Mouse (Mus musculus) intestine, embryonic 14.5 days (tissue): ENCODE results near the gene Ccdc138. TPM values are rescaled to one million over a fixed set of nuclear protein-coding genes. Genes with fewer than 3 reads are reported as not detected.

ENCODE experiments used
- ATAC-seq: fragments of 200-750 bp; cut with Nextera tagmentation; replicated peaks from 2 replicates; pipeline ENCODE4 v1.8.0; 2017; ENCODE audit warnings: low read depth, moderate number of reproducible peaks, moderate TSS enrichment, moderate library complexity; ENCODE audit not compliant: low FRiP score, low TSS enrichment
- DNase-seq: peaks from one replicate; pipeline ENCODE4 v3.0.0-alpha.2; 2018; ENCODE audit warnings: low spot score
- H3K27ac ChIP-seq: fragments of 300-500 bp; sonication (generic); 2 replicates; pipeline ENCODE4 v1.5.1; 2014; ENCODE audit warnings: low read depth, mild to moderate bottlenecking, control low read depth
- H3K27me3 ChIP-seq: fragments of 300-500 bp; sonication (generic); replicated peaks from 2 replicates; pipeline ENCODE4 v1.6.1; 2014; ENCODE audit warnings: low read length, control low read depth; ENCODE audit not compliant: control insufficient read depth, insufficient read depth
- H3K36me3 ChIP-seq: fragments of 300-500 bp; sonication (generic); 2 replicates; pipeline ENCODE4 v1.6.1; 2014; ENCODE audit warnings: low read length, control low read depth; ENCODE audit not compliant: control insufficient read depth, insufficient read depth
- H3K4me1 ChIP-seq: fragments of 300-500 bp; sonication (generic); replicated peaks from 2 replicates; pipeline ENCODE4 v1.6.1; 2014; ENCODE audit warnings: low read length, control low read depth, mixed read lengths; ENCODE audit not compliant: control insufficient read depth, insufficient read depth
- H3K4me2 ChIP-seq: fragments of 300-500 bp; sonication (generic); 2 replicates; pipeline ENCODE4 v1.6.1; 2014; ENCODE audit warnings: low read length
- H3K4me3 ChIP-seq: fragments of 300-500 bp; sonication (generic); 2 replicates; pipeline ENCODE4 v1.5.1; 2014; ENCODE audit warnings: low read depth, low read length, control low read depth, mixed read lengths
- H3K9ac ChIP-seq: fragments of 300-500 bp; sonication (generic); 2 replicates; pipeline ENCODE4 v1.6.1; 2014; ENCODE audit warnings: mild to moderate bottlenecking, low read length
- H3K9me3 ChIP-seq: fragments of 300-500 bp; sonication (generic); 2 replicates; pipeline ENCODE4 v1.6.1; 2016; ENCODE audit warnings: low read length, control low read depth; ENCODE audit not compliant: control insufficient read depth
- WGBS: fragments of 180-500 bp; shearing (Covaris S2); extraction: QIAGEN DNeasy Blood & Tissue Kit; methylation state at CpG from one replicate; pipeline ENCODE4 v1.1.7; 2014; 5-methylcytosine and 5-hydroxymethylcytosine counted together
- polyA plus RNA-seq: library from polyadenylated mRNA; unstranded; fragments of >200 nt; fragmentation: Nextera tagmentation; extraction: Ambion mirVana; gene quantifications from 2 replicates; pipeline ENCODE4 v1.2.1, GENCODE M21; 2014

The Ccdc138 gene
- 7.9 and 9.1 TPM in 2 replicates for polyA plus RNA-seq

DNA sequence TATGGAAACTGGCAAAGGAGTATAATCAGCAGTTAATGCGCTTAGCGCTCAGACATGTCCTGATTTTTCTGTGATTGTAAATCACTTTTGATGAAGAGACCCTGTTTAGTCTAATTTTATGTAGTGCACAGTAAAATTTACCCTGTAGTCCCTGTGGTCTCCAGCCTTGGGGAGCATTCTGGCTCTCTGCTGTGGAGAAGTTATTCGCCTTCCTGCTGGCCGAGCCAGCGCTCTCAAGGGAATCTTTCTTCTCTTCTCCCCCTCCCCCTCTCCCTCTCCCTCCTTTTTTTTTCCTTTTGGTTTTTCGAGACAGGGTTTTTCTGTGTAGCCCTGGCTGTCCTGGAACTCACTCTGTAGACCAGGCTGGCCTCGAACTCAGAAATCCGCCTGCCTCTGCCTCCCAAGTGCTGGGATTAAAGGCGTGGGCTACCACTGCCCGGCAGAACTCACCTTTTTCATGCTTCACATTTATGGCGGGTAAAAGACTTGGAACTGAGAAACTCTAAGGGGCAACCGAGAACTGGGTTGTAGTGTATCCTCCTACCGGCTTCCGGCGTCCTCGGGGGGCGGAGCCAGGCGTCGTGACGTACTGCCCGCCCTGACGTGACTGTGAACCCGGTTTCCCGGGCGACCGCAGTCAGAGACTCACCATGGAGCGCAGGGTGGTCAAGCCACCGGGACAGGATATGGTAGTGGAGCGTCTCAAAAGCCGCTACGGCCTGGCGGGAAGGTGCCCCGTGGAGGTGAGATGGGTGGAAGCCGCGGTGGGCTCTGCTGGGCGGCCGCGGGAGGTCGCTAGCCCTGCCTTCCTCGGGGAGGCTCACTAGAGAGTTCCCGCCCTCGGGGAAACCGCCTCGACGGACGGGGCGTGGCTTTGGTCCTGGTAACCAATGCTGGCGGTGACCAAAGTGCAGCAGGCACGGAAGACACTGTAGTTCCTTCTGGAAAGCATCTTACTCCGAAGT is at the start of gene Ccdc138:
Ccdc138 (plus strand) TSS at position 629 of the 965 bp plus-strand sequence.
- Histone ChIP-seq H3K9ac (peak within 1 kb of the TSS; percentile 58), H3K9me3 (no peaks in the 10 kb centered on the region), H3K27me3 (no peaks in the 10 kb centered on the region), H3K4me3 (peak within 1 kb of the TSS; percentile 73), H3K27ac (peak within 1 kb of the TSS; percentile 86), H3K4me2 (peak within 1 kb of the TSS; percentile 65), H3K36me3 (peaks cover 25% of the 10 kb centered on the region), H3K4me1 (peaks cover 6% of the 10 kb centered on the region; the same call in 1 of the 2 replicates)
- 1% methylated on average over 49 of the region's 50 CpGs for WGBS
- DNase-seq: peak; percentile 97
- peak; percentile 99 for ATAC-seq

DNA sequence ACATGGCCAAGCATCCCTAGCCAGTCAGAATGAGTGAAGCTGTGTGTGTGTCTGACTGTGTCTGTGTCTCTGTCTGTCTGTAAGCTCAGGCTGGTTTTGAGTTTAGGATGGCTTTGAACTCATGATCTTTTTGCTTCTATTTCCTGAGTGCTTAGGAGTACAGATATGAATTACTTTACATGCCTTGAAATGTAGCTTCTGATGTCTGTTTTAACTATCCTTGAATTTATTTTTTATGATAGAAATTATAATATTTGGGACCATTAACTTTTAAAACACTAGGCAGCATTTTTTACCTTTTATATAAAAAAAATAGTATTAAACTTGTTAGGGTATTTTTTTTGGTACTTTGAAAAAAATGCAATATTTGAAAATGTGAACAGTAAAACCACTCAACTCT is 46.2 kb upstream of the Ccdc138 start:
- no peak overlapping the region for H3K9ac ChIP-seq
- no peak overlapping the region for H3K4me2 ChIP-seq
- peaks cover 34% of the 10 kb centered on the region for H3K36me3 ChIP-seq
- no peaks in the 10 kb centered on the region for H3K27me3 ChIP-seq
- H3K27ac ChIP-seq: no peak overlapping the region
- H3K9me3 ChIP-seq: no peaks in the 10 kb centered on the region
- DNase-seq: no peak
- ATAC-seq: no peak
- no peak overlapping the region for H3K4me3 ChIP-seq
- H3K4me1 ChIP-seq: peaks cover 3% of the 10 kb centered on the region

DNA sequence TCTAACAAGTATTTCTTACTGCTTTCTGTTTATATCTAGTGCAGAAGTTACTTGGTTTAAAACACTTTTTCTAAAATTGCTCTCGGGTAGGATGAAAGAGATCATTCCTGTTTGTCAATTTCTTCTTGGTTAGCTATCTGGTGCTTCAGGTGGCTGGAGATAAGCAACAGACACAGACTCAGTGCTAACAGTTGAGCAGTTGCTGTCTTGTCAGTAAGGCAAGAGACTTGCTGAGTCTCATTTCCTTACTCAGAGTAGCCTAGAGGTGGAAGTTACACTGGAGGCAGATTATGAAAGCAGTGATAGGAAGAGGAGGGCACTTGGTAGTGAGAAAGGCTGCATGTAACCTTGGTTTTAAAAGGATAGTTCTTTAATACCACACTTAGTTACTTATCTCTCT is 45.6 kb upstream of the Ccdc138 start:
- no peaks in the 10 kb centered on the region for H3K9me3 ChIP-seq
- no peak overlapping the region for H3K27ac ChIP-seq
- no peak for DNase-seq
- H3K4me1 ChIP-seq: peaks cover 3% of the 10 kb centered on the region
- H3K4me2 ChIP-seq: no peak overlapping the region
- peaks cover 39% of the 10 kb centered on the region for H3K36me3 ChIP-seq
- no peak for ATAC-seq
- H3K27me3 ChIP-seq: no peaks in the 10 kb centered on the region
- H3K9ac ChIP-seq: no peak overlapping the region
- 91% methylated on average over 1 of the region's 1 CpGs for WGBS
- H3K4me3 ChIP-seq: no peak overlapping the region

DNA sequence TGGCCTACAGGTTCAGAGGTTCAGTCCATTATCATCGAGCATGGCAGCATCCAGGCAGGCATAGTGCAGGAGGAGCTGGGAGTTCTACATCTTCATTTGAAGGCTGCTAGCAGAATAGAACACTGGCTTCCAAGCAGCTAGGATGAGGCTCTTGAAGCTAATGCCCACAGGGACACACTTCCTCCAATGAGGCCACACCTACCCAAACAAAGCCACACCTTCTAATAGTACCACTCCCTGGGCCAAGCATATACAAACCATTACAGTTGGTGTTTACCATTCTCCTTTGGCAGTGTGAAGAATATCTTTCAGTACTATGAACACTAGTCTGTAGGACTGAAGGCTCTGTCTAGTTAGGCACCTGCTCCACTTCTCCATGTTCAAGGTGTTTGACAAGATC is 37.9 kb upstream of the Ccdc138 start:
- 100% methylated on average over 1 of the region's 1 CpGs for WGBS
- H3K27me3 ChIP-seq: no peaks in the 10 kb centered on the region
- peaks cover 93% of the 10 kb centered on the region for H3K36me3 ChIP-seq
- DNase-seq (no peak), ATAC-seq (no peak)
- H3K9me3 ChIP-seq: no peaks in the 10 kb centered on the region
- no peak overlapping the region for H3K27ac ChIP-seq
- H3K4me3 ChIP-seq: no peak overlapping the region
- H3K4me2 ChIP-seq: no peak overlapping the region
- H3K4me1 ChIP-seq: no peaks in the 10 kb centered on the region
- no peak overlapping the region for H3K9ac ChIP-seq

DNA sequence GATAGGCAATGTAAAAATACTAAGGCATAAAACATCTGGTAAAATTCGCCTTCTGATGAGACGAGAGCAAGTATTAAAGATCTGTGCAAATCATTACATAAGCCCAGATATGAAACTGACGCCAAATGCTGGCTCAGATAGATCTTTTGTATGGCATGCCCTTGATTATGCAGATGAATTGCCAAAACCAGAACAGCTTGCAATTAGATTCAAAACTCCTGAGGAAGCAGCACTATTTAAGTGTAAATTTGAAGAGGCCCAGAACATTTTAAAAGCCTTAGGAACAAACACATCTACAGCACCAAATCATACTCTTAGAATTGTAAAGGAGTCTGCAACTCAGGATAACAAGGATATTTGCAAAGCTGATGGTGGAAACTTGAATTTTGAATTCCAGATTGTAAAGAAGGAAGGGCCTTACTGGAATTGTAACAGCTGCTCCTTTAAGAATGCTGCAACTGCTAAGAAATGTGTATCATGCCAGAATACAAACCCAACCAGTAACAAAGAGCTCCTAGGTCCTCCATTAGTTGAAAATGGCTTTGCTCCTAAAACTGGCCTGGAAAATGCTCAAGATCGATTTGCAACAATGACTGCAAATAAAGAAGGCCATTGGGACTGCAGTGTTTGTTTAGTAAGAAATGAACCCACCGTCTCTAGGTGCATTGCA is 20.5 kb upstream of the Ccdc138 start:
- H3K4me2 ChIP-seq: no peak overlapping the region
- ATAC-seq (no peak), DNase-seq (no peak)
- no peak overlapping the region for H3K27ac ChIP-seq
- H3K4me3 ChIP-seq: no peak overlapping the region
- peaks cover 77% of the 10 kb centered on the region for H3K36me3 ChIP-seq
- no peaks in the 10 kb centered on the region for H3K4me1 ChIP-seq
- H3K27me3 ChIP-seq: no peaks in the 10 kb centered on the region
- no peak overlapping the region for H3K9ac ChIP-seq
- H3K9me3 ChIP-seq: no peaks in the 10 kb centered on the region
- 93% methylated on average over 5 of the region's 5 CpGs for WGBS

DNA sequence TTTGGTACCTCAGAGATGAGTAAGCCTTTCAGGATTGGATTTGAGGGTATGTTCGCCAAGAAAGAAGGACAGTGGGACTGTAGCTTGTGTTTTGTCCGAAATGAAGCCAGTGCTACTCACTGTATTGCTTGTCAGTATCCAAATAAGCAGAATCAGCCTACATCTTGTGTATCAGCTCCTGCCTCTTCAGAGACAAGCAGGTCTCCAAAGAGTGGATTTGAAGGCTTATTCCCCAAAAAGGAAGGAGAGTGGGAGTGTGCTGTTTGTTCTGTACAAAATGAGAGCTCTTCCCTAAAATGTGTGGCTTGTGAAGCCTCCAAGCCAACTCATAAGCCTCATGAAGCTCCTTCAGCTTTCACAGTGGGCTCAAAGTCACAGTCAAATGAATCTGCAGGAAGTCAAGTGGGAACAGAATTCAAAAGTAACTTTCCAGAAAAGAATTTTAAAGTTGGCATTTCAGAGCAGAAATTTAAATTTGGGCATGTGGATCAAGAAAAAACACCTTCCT is 19.6 kb upstream of the Ccdc138 start:
- Histone ChIP-seq H3K36me3 (peaks cover 79% of the 10 kb centered on the region), H3K4me3 (no peak overlapping the region), H3K27ac (no peak overlapping the region), H3K4me1 (no peaks in the 10 kb centered on the region), H3K27me3 (no peaks in the 10 kb centered on the region), H3K4me2 (no peak overlapping the region), H3K9ac (no peak overlapping the region), H3K9me3 (no peaks in the 10 kb centered on the region)
- ATAC-seq (no peak), DNase-seq (no peak)
- WGBS: 99% methylated on average over 2 of the region's 2 CpGs

DNA sequence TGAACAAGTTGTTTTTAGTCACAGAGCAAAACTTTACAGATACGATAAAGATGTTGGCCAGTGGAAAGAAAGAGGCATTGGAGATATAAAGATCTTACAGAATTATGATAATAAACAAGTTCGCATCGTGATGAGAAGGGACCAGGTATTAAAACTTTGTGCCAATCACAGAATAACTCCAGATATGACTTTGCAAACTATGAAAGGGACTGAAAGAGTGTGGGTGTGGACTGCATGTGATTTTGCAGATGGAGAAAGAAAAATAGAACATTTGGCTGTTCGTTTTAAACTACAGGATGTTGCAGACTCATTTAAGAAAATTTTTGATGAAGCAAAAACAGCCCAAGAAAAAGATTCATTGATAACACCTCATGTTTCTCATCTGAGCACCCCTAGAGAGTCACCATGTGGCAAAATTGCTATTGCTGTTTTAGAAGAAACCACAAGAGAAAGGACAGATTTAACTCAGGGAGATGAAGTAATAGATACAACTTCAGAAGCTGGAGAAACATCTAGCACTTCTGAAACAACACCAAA is 17.7 kb upstream of the Ccdc138 start:
- no peak overlapping the region for H3K4me3 ChIP-seq
- H3K36me3 ChIP-seq: peaks cover 87% of the 10 kb centered on the region
- WGBS: 95% methylated on average over 4 of the region's 4 CpGs
- no peaks in the 10 kb centered on the region for H3K4me1 ChIP-seq
- H3K27ac ChIP-seq: no peak overlapping the region
- no peaks in the 10 kb centered on the region for H3K9me3 ChIP-seq
- no peak for DNase-seq
- H3K4me2 ChIP-seq: no peak overlapping the region
- no peak overlapping the region for H3K9ac ChIP-seq
- no peaks in the 10 kb centered on the region for H3K27me3 ChIP-seq
- no peak for ATAC-seq

DNA sequence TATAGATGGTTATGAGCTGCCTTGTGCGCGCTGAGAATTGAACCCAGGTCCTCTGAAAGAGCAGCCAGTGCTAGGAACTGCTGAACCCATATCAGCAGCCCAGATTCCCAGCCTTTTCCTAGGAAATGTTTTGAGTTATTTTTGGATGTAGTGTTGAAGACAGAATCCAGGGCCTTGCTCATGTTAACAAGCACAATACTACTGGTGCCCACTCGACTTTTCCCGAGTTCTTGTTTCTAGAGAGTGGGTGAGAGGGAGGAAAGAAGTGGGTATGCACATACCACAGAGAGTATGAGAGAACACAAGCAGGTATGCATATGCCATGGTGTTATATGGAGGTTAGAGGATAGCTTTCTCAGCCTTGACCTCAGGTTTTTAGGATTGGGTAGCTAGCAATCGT is 6.7 kb upstream of the Ccdc138 start:
- Histone ChIP-seq H3K36me3 (peaks cover 77% of the 10 kb centered on the region), H3K27ac (no peak overlapping the region), H3K9me3 (no peaks in the 10 kb centered on the region), H3K4me1 (no peaks in the 10 kb centered on the region), H3K27me3 (no peaks in the 10 kb centered on the region), H3K9ac (no peak overlapping the region), H3K4me3 (no peak overlapping the region), H3K4me2 (no peak overlapping the region)
- 93% methylated on average over 5 of the region's 5 CpGs for WGBS
- ATAC-seq: no peak
- DNase-seq: no peak
